ENCODE assay signal across 9 mouse cellular contexts in genomic region chr16:64907112-64907511, GRCm38 (mm10). TPM values are rescaled to one million over a fixed set of nuclear protein-coding genes. Genes with fewer than 3 reads are reported as not detected.
A peak's percentile ranks its signal among the peaks of the same experiment; 100 is the strongest.
DNase-seq lines count a peak whose midpoint lies in the region; ATAC-seq and TF ChIP-seq lines count a peak whose summit lies in the region.
"Had no signal": no experiment of that assay in that cellular context is flagged by ENCODE, and none has a peak within 500 bp of the region (broad histone marks: within the 10 kb centered on the region; RNA-seq: fewer than 3 reads in every experiment).

No protein-coding gene starts in this region.

- 36% methylated on average over 3 of the region's 3 CpGs for WGBS in forebrain, embryonic 16.5 days
- 44% methylated on average over 3 of the region's 3 CpGs for WGBS in forebrain, embryonic 15.5 days

- no peak for TF ChIP-seq CTCF in bone marrow macrophage, adult 2 months (IDR thresholded peaks at IDR 0.05; ENCODE audit: low read depth, low read length)

- H3K9me3 ChIP-seq in forebrain, embryonic 16.5 days (ENCODE audit: control insufficient read depth, low read length): no peaks in the 10 kb centered on the region
- H3K9me3 ChIP-seq in forebrain, embryonic 15.5 days: no peaks in the 10 kb centered on the region
- H3K9me3 ChIP-seq: limb, embryonic 15.5 days had no signal

- H3K9ac ChIP-seq in forebrain, embryonic 16.5 days (replicated peaks; ENCODE audit: low read depth, low read length): no peak overlapping the region
- no peak overlapping the region for H3K9ac ChIP-seq in forebrain, embryonic 15.5 days (replicated peaks)
- H3K9ac ChIP-seq: limb, embryonic 15.5 days had no signal

- no peak overlapping the region for H3K4me3 ChIP-seq in forebrain, embryonic 16.5 days (replicated peaks; ENCODE audit: low read length)
- no peak overlapping the region for H3K4me3 ChIP-seq in forebrain, embryonic 15.5 days
- no peak overlapping the region for H3K4me3 ChIP-seq in bone marrow macrophage, adult 2 months (ENCODE audit: insufficient read depth, low read length)
- H3K4me3 ChIP-seq: limb, embryonic 15.5 days had no signal

- H3K4me1 ChIP-seq in forebrain, embryonic 16.5 days (replicated peaks; ENCODE audit: control insufficient read depth, insufficient read depth, low read length): no peaks in the 10 kb centered on the region
- no peaks in the 10 kb centered on the region for H3K4me1 ChIP-seq in forebrain, embryonic 15.5 days
- peaks cover 14% of the 10 kb centered on the region for H3K4me1 ChIP-seq in bone marrow macrophage, adult 2 months (ENCODE audit: control insufficient read depth, insufficient read depth, low read length)
- H3K4me1 ChIP-seq: limb, embryonic 15.5 days had no signal

- TF ChIP-seq POLR2A in bone marrow macrophage, adult 2 months (IDR thresholded peaks at IDR 0.05; ENCODE audit: borderline replicate concordance, low read depth, low read length): no peak

- DNase-seq in layer of hippocampus, postnatal 10 days (ENCODE audit: low spot score in 2 of 2): peak; percentile 9 to 29
- no peak for DNase-seq in layer of hippocampus, adult 9-10 months (ENCODE audit: low spot score)
- DNase-seq in 3T3-L1 (ENCODE audit: low read depth, low spot score): peak; percentile 74
- DNase-seq in cerebellum, adult 11 months: no peak
- DNase-seq in cerebellum, postnatal 25 days: no peak

- H3K36me3 ChIP-seq in forebrain, embryonic 16.5 days (ENCODE audit: control insufficient read depth, insufficient read depth): no peaks in the 10 kb centered on the region
- H3K36me3 ChIP-seq in forebrain, embryonic 15.5 days: no peaks in the 10 kb centered on the region
- H3K36me3 ChIP-seq: limb, embryonic 15.5 days had no signal

- no peak overlapping the region for H3K27ac ChIP-seq in forebrain, embryonic 16.5 days (ENCODE audit: low read length)
- no peak overlapping the region for H3K27ac ChIP-seq in forebrain, embryonic 15.5 days (replicated peaks)
- peak overlapping the region; percentile 12; the same call in 1 of the 2 replicates for H3K27ac ChIP-seq in bone marrow macrophage, adult 2 months (ENCODE audit: insufficient read depth, low read depth, low read length)
- H3K27ac ChIP-seq: limb, embryonic 15.5 days had no signal

- no peaks in the 10 kb centered on the region for H3K27me3 ChIP-seq in forebrain, embryonic 16.5 days (replicated peaks; ENCODE audit: control insufficient read depth, insufficient read depth, low read length)
- H3K27me3 ChIP-seq in forebrain, embryonic 15.5 days: no peaks in the 10 kb centered on the region
- H3K27me3 ChIP-seq: limb, embryonic 15.5 days had no signal

- no peak overlapping the region for H3K4me2 ChIP-seq in forebrain, embryonic 16.5 days (ENCODE audit: low read length)
- H3K4me2 ChIP-seq in forebrain, embryonic 15.5 days (replicated peaks): no peak overlapping the region
- H3K4me2 ChIP-seq: limb, embryonic 15.5 days had no signal

- ATAC-seq in forebrain, embryonic 16.5 days: peak; percentile 36; the same call in 1 of the 2 replicates
- no peak; the same call in 1 of the 2 replicates for ATAC-seq in forebrain, embryonic 15.5 days (replicated peaks)

RNA-seq across cellular contexts. Expression of gene Cggbp1, which starts 55.3 kb away (rescaled TPM):
- polyA plus RNA-seq in forebrain, embryonic 16.5 days (2015; fragmentation: Nextera tagmentation; extraction: Ambion mirVana): 81.8 and 98.0 TPM in 2 replicates
- polyA plus RNA-seq in forebrain, embryonic 15.5 days (2015; fragmentation: Nextera tagmentation; extraction: Ambion mirVana): 78.9 and 84.0 TPM in 2 replicates
- total RNA-seq in layer of hippocampus, postnatal 10 days (2021): 10 to 100 TPM; 58.8 to 62.9 TPM
- 76.4 and 84.7 TPM in 2 replicates for polyA plus RNA-seq in bone marrow macrophage, adult 2 months (2012; ENCODE audit: insufficient read depth, insufficient read length, missing spikeins)

RNA-seq across cellular contexts. Expression of gene Zfp654, which starts 55.7 kb away (rescaled TPM):
- 7.0 and 8.5 TPM in 2 replicates for polyA plus RNA-seq in forebrain, embryonic 16.5 days (2015; fragmentation: Nextera tagmentation; extraction: Ambion mirVana)
- 6.4 and 7.1 TPM in 2 replicates for polyA plus RNA-seq in forebrain, embryonic 15.5 days (2015; fragmentation: Nextera tagmentation; extraction: Ambion mirVana)
- 10 to 100 TPM; 13.1 to 14.1 TPM for total RNA-seq in layer of hippocampus, postnatal 10 days (2021)
- polyA plus RNA-seq in bone marrow macrophage, adult 2 months (2012; ENCODE audit: insufficient read depth, insufficient read length, missing spikeins): 7.5 and 7.9 TPM in 2 replicates

Comparison
In these comparisons a context has a peak if more than half of its experiments do, and no peak if none do; other contexts are left out.
1. DNase-seq: peak in layer of hippocampus, postnatal 10 days (2 of 2) and 3T3-L1 (single experiment); none in layer of hippocampus, adult 9-10 months (single experiment), cerebellum, adult 11 months (single experiment) and cerebellum, postnatal 25 days (0 of 2).